Mouse (Mus musculus): Measurements from ENCODE around the gene Kif1c. TPM values are rescaled to one million over a fixed set of nuclear protein-coding genes. Genes with fewer than 3 reads are reported as not detected.

Gene Kif1c
- polyA plus RNA-seq, 1 experiment from 2014 or later = 3.0 TPM

- no peak for ATAC-seq (ENCODE audit: insufficient number of reproducible peaks, insufficient read depth, low FRiP score, low TSS enrichment)
- Histone ChIP-seq H3K4me2 (replicated peaks) (no peak overlapping the region), H3K9ac (no peak overlapping the region), H3K27me3 (no peaks in the 10 kb centered on the region), H3K36me3 (peaks cover 44% of the 10 kb centered on the region), H3K4me1 (peaks cover 13% of the 10 kb centered on the region), H3K9me3 (no peaks in the 10 kb centered on the region), H3K4me3 (no peak overlapping the region), H3K27ac (no peak overlapping the region)
- WGBS = 16% methylated on average over 11 of the region's 11 CpGs
Measured at GRCm38 (mm10) chr11:70681897-70682581, 18.3 kb upstream of the Kif1c start.

DNA sequence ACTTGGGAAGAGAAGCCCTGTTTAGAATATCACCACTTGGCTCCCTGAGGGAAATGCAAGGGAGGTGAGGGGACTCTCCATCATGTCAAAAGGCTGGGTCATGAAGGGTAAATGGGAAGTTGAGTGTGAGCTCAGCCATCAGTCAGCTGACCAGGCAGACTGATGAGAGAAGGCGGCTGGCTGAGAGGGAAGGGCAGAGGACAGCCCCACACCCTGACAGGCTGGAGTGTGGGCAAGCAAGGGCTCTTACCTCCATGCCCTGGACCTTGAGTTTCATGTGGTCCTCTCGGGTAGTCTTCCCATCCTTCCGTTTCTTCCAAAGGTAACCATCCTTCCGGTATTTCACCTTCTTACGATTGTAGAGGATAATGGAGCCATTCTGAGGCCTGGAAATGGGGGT, 16.7 kb upstream of the Kif1c start:
- H3K36me3 ChIP-seq = peaks cover 44% of the 10 kb centered on the region
- ATAC-seq (ENCODE audit: insufficient number of reproducible peaks, insufficient read depth, low FRiP score, low TSS enrichment) = no peak

DNA sequence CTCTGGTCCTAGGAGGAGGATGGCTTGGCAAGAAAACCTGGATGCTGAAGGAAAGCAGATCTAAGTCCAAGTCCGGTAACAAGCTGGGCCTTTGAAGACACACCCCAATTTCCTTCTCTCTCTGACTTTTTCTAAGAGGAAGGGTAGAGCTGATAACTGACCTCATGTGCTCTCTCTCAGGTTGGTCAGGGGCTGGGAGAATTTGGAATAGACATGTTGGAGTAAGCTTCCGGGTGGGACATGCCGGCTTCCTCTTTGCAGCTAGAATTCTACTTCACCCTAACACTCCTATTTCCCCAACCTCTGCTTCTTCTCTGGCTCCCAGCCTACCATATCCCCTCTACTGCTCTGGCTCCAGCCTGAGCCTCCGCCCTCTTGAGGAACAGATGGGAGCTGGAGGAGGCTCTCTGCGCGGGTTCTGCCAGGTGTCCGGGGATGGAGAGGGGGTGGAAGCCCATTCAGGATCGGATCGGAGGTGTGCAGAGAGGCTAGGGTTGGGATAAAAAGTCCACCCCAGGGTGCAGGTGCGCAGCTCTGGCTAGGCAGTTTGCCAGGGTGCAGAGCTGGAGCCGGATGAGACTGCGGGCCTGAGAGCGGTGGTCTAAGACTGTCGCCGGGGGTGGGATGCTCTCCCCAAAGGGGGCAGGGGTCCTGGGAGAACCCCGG, 13.3 kb upstream of the Kif1c start:
- Histone ChIP-seq H3K9me3 (no peaks in the 10 kb centered on the region), H3K4me2 (replicated peaks) (peak overlapping the region; percentile 90), H3K9ac (peak overlapping the region; percentile 78), H3K27me3 (no peaks in the 10 kb centered on the region), H3K27ac (peak overlapping the region; percentile 82), H3K4me1 (peaks cover 20% of the 10 kb centered on the region), H3K4me3 (peak overlapping the region; percentile 87), H3K36me3 (peaks cover 29% of the 10 kb centered on the region)
- 4% methylated on average over 16 of the region's 16 CpGs for WGBS
- peak; percentile 74 for ATAC-seq (ENCODE audit: insufficient number of reproducible peaks, insufficient read depth, low FRiP score, low TSS enrichment)

More for the DNA sequence above, 16.7 kb upstream of the Kif1c start:
- Histone ChIP-seq H3K4me1 (peaks cover 19% of the 10 kb centered on the region), H3K9ac (no peak overlapping the region), H3K27me3 (no peaks in the 10 kb centered on the region), H3K27ac (no peak overlapping the region), H3K9me3 (no peaks in the 10 kb centered on the region), H3K4me2 (replicated peaks) (no peak overlapping the region), H3K4me3 (no peak overlapping the region)
- WGBS = 91% methylated on average over 5 of the region's 5 CpGs

DNA sequence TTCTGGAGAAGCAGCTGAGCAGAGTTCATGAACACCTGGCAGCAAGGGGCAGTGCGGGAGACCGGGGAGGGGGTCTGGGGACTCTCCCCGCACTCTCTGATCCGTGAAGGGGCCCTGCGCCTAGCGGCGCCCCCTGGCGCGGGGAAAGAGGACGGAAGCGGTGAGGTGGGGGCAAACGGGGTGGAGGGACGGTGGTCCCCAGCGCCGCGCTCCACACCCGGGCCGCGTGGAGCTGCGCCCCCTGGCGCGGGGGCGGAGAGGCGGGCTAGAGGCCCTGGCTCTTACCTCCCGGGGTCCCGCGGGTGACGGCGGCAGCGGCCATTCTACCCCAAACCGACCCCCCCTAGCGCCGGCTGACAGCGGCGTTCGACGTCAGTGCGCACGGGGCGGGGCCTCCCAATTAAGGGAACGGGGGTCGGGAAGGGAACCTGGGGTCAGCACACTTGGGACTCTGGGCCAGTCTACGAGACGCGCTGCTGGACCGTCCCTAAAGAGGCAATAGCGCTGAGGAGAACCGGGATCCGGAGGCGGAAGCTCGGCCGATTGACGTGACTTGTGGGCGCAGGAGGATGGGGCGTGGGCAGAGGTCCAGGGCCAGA, 12.6 kb upstream of the Kif1c start, which contains the start of gene Camta2:
TSS of gene Camta2 (minus strand) at position 505 of the 599 bp plus-strand sequence.
- peak within 1 kb of the TSS; percentile 87 for H3K4me3 ChIP-seq
- 0% methylated on average over 52 of the region's 55 CpGs for WGBS
- ATAC-seq (ENCODE audit: insufficient number of reproducible peaks, insufficient read depth, low FRiP score, low TSS enrichment) = peak; percentile 82

GRCm38 (mm10) chr11:70688372-70688771, 12.0 kb upstream of the Kif1c start:
- Histone ChIP-seq H3K9me3 (no peaks in the 10 kb centered on the region), H3K27me3 (no peaks in the 10 kb centered on the region), H3K27ac (no peak overlapping the region), H3K4me1 (peaks cover 17% of the 10 kb centered on the region), H3K9ac (peak overlapping the region; percentile 78), H3K36me3 (peaks cover 20% of the 10 kb centered on the region), H3K4me3 (peak overlapping the region; percentile 87), H3K4me2 (replicated peaks) (peak overlapping the region; percentile 90)
- 15% methylated on average over 8 of the region's 8 CpGs for WGBS
- no peak for ATAC-seq (ENCODE audit: insufficient number of reproducible peaks, insufficient read depth, low FRiP score, low TSS enrichment)

More for the DNA sequence above, 12.6 kb upstream of the Kif1c start, which contains the start of gene Camta2:
- H3K9ac ChIP-seq = peak within 1 kb of the TSS; percentile 78
- peaks cover 17% of the 10 kb centered on the region for H3K4me1 ChIP-seq
- H3K9me3 ChIP-seq = no peaks in the 10 kb centered on the region
- peaks cover 25% of the 10 kb centered on the region for H3K36me3 ChIP-seq
- H3K27ac ChIP-seq = peak within 1 kb of the TSS; percentile 82
- peak within 1 kb of the TSS; percentile 90 for H3K4me2 ChIP-seq (replicated peaks)
- no peaks in the 10 kb centered on the region for H3K27me3 ChIP-seq

- Histone ChIP-seq H3K4me3 (no peak overlapping the region), H3K9me3 (no peaks in the 10 kb centered on the region), H3K36me3 (peaks cover 9% of the 10 kb centered on the region; the same call in 1 of the 2 replicates), H3K27ac (no peak overlapping the region), H3K9ac (no peak overlapping the region), H3K27me3 (no peaks in the 10 kb centered on the region), H3K4me1 (peaks cover 17% of the 10 kb centered on the region), H3K4me2 (replicated peaks) (no peak overlapping the region)
- WGBS = 63% methylated on average over 4 of the region's 4 CpGs
- no peak for ATAC-seq (ENCODE audit: insufficient number of reproducible peaks, insufficient read depth, low FRiP score, low TSS enrichment)
Measured at GRCm38 (mm10) chr11:70689578-70689977, 10.8 kb upstream of the Kif1c start.

GRCm38 (mm10) chr11:70693504-70693903, 6.8 kb upstream of the Kif1c start:
- WGBS = 66% methylated on average over 3 of the region's 3 CpGs
- no peaks in the 10 kb centered on the region for H3K36me3 ChIP-seq
- no peak overlapping the region for H3K4me2 ChIP-seq (replicated peaks)
- no peaks in the 10 kb centered on the region for H3K27me3 ChIP-seq
- H3K4me1 ChIP-seq = peaks cover 4% of the 10 kb centered on the region; the same call in 1 of the 2 replicates
- H3K4me3 ChIP-seq = no peak overlapping the region
- H3K9ac ChIP-seq = no peak overlapping the region
- H3K9me3 ChIP-seq = no peaks in the 10 kb centered on the region
- H3K27ac ChIP-seq = no peak overlapping the region
- no peak for ATAC-seq (ENCODE audit: insufficient number of reproducible peaks, insufficient read depth, low FRiP score, low TSS enrichment)

DNA sequence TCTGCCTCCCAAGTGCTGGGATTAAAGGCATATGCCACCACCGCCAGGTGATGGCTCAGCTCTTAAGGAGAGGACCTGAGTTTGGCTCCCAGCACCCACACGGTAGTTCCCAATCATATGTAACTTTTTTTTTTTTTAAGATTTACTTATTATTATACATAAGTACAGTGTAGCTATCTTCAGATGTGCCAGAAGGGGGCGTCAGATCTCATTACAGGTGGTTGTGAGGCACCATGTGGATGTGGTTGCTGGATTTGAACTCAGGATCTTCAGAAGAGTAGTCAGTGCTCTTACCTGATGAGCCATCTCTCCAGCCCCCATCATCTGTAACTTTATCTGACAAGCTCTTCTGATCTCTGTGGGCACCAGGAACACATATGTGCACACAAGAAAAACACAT, 3.0 kb upstream of the Kif1c start:
- Histone ChIP-seq H3K9ac (no peak overlapping the region), H3K27me3 (no peaks in the 10 kb centered on the region), H3K4me1 (peaks cover 20% of the 10 kb centered on the region), H3K9me3 (no peaks in the 10 kb centered on the region), H3K4me2 (replicated peaks) (no peak overlapping the region), H3K4me3 (no peak overlapping the region), H3K36me3 (no peaks in the 10 kb centered on the region), H3K27ac (no peak overlapping the region)
- ATAC-seq (ENCODE audit: insufficient number of reproducible peaks, insufficient read depth, low FRiP score, low TSS enrichment) = no peak
- 73% methylated on average over 3 of the region's 3 CpGs for WGBS

DNA sequence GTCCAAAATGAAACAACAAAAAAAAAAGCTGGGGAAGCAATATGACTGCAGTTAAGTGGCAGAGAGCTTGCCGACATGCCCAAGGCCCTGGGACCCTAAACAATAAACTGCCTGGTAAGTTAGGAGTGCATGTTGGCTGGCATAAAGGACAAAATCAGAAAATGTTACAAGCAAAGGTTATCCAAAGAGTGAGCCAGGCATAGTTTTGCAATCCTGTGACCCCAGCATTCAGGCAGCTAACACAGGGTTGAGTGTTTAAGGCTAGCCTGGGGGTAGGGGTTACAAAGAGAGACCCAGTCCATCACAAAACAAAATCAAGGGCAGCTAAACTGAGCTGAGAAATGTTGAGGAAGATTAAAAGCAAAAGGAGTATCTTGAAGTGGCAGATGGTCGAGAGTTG, 1.3 kb upstream of the Kif1c start:
- Histone ChIP-seq H3K27me3 (no peaks in the 10 kb centered on the region), H3K9me3 (no peaks in the 10 kb centered on the region), H3K4me2 (replicated peaks) (no peak overlapping the region), H3K4me3 (no peak overlapping the region), H3K36me3 (peaks cover 9% of the 10 kb centered on the region), H3K4me1 (peaks cover 24% of the 10 kb centered on the region), H3K27ac (no peak overlapping the region), H3K9ac (no peak overlapping the region)
- 76% methylated on average over 2 of the region's 2 CpGs for WGBS
- ATAC-seq (ENCODE audit: insufficient number of reproducible peaks, insufficient read depth, low FRiP score, low TSS enrichment) = no peak

- Histone ChIP-seq H3K36me3 (peaks cover 24% of the 10 kb centered on the region), H3K4me2 (replicated peaks) (peak overlapping the region; percentile 87), H3K27ac (peak overlapping the region; percentile 94), H3K4me3 (peak overlapping the region; percentile 89), H3K9ac (peak overlapping the region; percentile 97), H3K9me3 (no peaks in the 10 kb centered on the region), H3K4me1 (peaks cover 24% of the 10 kb centered on the region), H3K27me3 (no peaks in the 10 kb centered on the region)
- WGBS = 1% methylated on average over 34 of the region's 34 CpGs
- peak; percentile 61; the same call in 1 of the 2 replicates for ATAC-seq (ENCODE audit: insufficient number of reproducible peaks, insufficient read depth, low FRiP score, low TSS enrichment)
Measured at GRCm38 (mm10) chr11:70700613-70701012, 265 bp downstream of the Kif1c start.

DNA sequence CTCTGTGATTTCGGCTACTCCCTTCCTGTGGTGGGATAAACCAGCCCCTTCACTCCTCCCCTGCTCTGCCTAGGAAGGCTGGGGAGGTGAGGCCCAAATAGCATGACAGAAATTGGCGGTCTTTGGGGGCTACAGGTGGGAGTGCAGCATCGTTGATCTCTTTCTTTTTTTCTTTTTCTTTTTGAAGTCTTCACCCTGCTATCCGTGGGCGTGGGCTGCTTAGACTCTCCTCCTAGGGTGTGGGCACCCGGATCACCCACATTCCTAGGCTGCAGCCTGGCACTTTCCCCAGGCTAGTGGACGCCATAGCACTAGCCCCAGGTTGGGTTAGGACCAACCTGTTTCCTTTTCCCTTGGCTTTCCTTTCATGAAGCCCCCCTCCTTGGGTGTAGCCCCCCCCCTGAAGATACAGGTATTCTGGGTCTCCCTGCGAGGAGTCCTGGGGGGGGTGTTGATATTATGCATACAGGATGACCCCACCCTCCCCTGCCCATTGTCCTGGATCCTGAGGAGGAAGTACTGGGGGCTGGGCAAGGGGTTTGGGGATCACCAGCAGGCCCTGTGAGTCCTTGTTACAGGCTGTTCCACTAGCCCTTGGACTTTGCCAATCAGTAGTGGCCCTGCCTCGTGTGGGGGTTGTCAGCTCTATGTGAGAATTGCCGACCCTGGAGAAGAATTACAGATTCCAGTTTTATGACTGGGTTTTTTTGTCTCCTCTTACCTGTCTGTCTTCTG, 1.0 kb downstream of the Kif1c start:
- WGBS = 17% methylated on average over 10 of the region's 10 CpGs

More for the DNA sequence above, 1.0 kb downstream of the Kif1c start:
- Histone ChIP-seq H3K27ac (no peak overlapping the region), H3K27me3 (no peaks in the 10 kb centered on the region), H3K9ac (peak overlapping the region; percentile 97), H3K36me3 (peaks cover 31% of the 10 kb centered on the region), H3K9me3 (no peaks in the 10 kb centered on the region), H3K4me3 (peak overlapping the region; percentile 89), H3K4me2 (replicated peaks) (peak overlapping the region; percentile 87), H3K4me1 (peaks cover 24% of the 10 kb centered on the region)
- ATAC-seq (ENCODE audit: insufficient number of reproducible peaks, insufficient read depth, low FRiP score, low TSS enrichment) = no peak
